Mouse (Mus musculus) heart, postnatal 0 days (tissue): Measurements from ENCODE around the gene Dxo.

Source experiments
- CTCF ChIP-seq: IDR thresholded peaks from 2 replicates; pipeline ENCODE4 v1.5.1; 2016; ENCODE audit warnings: antibody characterized with exemption, control low read depth, low read depth
- EP300 ChIP-seq: IDR thresholded peaks from 2 replicates; pipeline ENCODE4 v1.6.1; 2016; ENCODE audit warnings: antibody characterized with exemption, low read depth

GRCm38 (mm10) chr17:34814818-34815370 lies 21.9 kb upstream of the Dxo start:
- TF ChIP-seq EP300, result no peak
- no peak for TF ChIP-seq CTCF
